Mouse (Mus musculus) kidney, adult 8-10 months (tissue): ENCODE measurements around the gene Ehbp1l1.

Experiments
- DNase-seq, 2 experiments: peaks; one replicate each; pipeline ENCODE4 v3.0.0; 2022

The Ehbp1l1 gene

DNA sequence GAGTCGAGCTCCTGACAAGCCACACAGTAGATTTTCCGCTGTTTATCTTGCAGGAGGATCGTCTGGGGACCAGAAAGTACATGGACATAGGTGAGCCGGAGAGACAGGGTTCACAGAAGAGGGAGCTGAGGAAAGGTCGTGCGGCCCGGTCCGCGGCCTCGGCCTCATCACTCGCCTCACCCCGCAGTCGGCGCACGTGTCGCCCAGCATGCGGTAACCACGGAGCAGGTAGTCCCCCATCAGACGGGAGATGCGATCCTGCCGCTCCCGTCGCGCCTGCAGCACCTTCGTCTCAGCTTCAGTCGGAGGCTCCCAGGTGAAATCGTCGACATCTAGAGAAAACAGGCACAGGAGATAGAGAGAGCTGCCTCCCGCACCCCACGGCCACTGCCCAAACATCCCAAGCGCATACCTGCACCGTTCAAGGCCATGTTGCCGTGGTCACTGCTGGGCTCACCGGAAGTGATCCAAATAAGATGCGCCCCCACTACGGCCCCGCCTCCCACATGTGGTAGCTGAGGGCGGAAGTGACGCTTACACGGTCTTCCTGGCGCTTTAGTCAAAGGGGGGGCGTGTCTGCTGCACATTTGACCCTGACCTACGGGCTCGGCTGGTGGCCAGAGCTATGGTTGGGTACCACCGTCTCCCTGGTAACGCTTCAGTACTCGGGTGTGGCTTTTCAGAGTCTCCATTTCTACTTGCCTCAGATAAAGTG, 5.3 kb upstream of the Ehbp1l1 start:
- DNase-seq, result peak; percentile 93 to 96

DNA sequence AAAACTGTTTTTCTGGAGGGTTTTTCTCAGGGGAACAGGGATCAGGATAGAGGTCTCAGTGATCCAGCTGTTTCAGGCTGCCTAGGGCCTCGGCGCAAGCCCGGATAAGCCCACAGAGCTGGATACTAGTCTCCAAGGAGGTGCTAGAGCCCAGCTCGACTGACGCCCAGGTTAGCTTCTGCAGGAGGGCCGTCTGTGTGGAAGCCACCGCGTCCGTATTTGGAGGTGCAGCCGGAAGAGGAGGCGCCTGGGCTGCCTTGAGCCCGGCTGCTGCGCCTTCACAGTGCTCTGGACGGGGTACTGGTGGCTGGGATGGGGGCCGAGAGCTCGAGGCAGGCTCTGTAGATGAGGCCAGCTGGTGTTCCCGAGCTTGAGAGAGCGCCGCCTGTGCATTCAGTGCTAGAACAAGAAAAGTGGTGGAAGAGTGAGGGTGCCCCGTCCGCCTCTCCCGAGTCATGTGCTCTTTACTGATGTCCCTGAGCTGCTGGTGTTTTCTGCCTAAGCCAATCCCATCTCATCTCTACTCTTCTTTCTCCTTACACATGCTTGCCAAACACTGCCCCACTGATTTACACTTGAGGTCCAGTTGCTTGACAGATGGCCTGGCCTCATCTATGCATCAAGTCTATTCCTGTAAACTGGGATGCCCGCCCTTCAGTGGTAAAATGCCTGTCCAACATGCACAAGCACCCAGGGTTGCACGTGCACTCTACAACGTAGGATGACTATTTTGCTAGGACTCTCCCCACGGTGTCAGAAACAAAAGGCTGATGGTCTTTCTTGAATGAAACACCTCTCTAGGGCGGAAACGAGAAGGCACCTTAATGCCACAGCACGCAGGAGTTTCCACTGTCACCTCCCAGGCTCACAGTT, 4.4 kb upstream of the Ehbp1l1 start:
- DNase-seq, result no peak

DNA sequence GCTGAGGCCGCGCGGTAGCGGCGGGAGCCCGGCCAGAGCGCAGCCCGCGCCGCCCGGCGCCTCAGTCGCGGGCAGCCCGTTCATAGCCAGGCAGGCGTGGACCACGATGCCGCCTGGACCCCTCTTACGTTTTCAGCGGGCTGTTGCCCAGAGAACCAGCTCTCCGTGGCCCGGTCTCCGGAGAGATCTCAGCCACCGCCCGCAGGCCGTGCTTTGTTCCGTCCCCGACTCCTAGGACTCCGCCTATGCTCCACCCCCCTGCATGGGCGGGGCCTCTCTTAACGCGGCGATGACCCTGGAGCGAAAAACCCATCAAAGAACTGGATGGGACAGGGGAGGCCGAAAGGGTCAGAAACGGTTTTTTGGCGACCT, 3.3 kb upstream of the Ehbp1l1 start, which contains the start of gene Fam89b:
Gene Fam89b (minus strand): TSS at position 210 of the 372 bp plus-strand sequence.
- peak; percentile 84 to 91 for DNase-seq

DNA sequence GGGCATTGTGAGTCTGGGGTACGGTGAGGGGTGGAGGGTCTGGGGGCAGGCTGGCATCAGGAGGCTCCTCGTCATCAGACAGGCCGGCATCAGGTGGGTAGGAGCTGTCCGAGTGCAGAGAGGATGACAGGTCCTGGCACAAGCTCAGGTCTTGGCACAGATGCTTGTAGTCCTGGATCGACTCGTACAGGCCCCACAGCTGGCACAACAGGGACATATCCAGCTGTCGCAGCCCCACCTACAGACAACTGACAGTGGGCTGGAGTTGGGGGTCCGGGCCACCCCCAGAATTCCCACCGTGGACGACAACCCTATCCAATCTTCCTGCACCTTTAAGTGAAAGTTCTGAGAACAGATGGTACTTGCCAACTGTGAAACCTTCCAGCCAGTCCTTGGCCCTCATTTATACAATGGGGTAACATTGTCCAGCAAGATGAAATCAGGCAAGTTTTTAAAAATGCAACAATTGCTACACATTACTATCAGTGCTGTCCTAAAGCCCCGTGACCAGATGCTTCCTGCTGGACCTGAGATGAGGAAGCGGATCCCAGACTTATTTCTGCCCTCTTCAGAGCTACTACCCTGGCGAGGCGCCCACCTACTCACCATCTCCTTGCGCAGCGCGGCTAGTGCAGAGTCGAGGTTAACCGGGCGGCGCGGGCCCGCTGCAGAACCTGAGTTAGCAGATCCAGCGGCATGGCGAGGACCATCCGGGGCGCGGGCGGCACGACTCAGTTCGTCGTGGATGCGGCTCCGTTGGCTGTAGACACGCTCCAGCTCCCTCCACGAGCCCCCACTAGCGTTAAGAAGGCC, 2.7 kb upstream of the Ehbp1l1 start:
- DNase-seq, result peak in 1 of 2 experiments; percentile 52

DNA sequence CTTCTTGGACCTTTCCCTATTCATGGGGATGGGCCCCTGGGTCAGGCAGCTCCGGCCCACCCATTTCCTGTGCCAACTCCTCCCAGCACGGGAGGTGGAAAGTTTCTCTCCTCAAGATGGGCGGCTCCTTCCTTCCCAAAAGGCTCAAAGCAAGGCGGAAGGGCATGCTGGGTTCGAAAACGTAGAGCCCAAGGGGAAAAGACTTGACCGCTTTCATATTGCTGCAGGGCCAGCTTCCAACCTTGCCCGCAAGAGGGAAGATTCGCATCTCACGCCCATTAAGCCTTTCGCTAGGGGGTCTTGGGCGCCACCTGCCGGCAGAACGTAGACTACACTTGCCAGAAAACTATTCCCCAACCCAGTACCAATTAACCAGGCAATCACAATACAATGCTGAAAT, 1.6 kb upstream of the Ehbp1l1 start:
- DNase-seq, result peak; percentile 71 to 90

DNA sequence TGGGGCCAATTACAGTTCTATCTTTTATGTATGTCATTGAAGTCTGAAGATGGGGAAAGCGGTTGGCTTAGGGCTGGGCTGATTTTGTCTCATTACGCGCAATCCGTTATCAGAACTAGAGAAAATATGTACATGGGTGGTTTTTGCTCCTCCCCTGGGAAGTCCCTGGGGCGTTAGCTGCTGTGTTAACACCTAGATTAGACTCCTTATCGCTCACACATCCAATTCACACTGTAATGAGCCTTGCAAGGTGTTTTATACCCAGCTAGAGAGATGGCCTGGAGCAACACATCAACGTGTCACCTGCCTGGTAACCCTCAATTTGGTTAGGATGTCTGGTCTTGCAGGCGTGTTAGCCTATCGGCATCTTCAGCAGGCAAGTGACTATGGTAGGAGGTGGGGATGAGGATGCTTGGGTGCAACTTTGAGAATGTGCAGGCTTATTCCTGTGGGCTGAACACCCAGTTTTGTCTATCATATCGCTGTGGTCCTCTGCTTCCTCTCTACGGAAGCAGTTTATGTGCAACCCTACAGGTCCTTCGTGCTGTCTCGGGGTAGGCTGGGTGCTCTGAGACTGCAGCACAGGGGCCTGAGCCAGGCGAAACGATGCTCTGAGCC, 953 bp upstream of the Ehbp1l1 start:
- DNase-seq, result no peak

DNA sequence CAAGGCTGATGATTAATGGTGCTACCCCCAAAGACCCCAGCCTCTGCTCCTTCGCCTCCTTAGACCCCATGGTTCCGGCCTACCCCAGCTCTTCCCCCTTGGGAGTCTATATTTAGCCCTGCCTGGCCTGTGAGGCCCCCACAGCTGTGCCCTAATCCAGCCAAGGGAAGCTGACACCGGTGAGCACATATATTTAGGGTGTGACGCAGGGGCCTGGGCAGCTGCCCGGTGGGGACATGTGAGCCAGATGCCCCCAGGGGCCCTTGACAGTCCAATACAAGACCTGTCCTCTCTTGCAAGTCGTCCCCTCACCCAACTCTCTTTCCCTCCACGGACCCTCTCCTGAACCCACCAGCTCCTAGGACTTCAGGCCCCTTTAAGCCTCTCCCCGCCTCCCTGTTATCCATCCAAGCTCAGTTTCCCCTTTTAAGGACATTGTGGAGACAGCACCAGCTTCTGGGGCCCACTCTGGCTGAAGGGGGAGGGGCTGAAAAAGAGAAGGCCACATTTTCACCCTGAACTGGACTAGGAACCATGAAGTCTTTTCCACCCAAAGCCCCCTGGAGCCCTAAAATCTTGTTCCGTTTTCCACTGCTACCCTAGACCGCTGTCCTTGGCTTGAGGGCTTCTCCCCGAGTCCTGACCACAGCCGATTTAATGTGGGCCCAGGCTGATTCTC, 949 bp downstream of the Ehbp1l1 start:
- peak in 1 of 2 experiments; percentile 35 for DNase-seq

DNA sequence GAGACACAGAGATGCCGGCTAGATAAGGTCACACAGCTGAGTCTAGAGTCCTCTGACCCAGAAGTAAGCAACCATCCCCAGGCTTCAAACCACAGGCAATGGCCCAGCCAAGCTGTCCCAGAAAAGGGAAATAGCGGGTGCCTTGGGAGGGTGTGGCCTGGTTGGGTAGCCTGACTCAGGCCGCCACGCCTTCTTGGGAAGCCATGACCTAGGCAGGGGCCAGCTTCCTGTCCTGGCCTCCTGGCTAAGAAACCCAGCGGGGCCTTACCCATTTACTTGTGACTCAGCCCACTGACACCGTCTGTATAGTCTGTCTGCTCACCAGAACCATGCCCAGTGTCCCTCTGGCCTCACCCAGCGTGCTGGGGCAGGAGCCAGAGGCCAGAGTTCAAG, 1.6 kb downstream of the Ehbp1l1 start:
- DNase-seq, result peak; percentile 69 to 77

DNA sequence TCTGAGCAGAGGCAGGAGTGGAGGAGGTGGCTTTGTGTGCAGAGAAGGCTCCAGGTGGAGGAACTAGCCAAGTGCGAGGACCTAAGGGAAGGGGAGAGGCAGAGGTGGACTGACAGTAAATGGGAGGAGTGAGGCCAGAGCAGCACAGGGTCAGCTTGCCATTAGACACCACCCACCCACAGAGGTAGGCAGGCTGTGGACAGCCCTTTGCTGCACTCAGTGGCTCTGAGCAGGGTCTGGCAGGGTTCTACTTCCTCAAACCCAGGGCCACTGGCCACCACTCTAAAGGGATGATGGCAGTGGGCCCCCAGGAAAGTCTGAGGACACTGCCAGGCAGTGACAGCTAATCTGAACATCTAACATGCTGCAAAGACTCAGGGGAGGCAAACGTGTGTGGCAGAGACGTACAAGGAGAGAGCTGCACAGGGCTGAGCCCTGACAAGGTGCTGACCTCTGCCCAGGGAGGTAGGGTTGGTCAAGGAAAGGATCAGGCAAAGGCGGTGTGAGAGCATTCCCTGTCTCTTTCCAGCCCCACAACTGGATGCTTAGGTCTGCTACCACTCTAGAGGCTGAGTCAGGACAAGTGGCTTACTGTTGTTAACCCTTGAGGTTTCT, 2.1 kb downstream of the Ehbp1l1 start:
- no peak for DNase-seq

DNA sequence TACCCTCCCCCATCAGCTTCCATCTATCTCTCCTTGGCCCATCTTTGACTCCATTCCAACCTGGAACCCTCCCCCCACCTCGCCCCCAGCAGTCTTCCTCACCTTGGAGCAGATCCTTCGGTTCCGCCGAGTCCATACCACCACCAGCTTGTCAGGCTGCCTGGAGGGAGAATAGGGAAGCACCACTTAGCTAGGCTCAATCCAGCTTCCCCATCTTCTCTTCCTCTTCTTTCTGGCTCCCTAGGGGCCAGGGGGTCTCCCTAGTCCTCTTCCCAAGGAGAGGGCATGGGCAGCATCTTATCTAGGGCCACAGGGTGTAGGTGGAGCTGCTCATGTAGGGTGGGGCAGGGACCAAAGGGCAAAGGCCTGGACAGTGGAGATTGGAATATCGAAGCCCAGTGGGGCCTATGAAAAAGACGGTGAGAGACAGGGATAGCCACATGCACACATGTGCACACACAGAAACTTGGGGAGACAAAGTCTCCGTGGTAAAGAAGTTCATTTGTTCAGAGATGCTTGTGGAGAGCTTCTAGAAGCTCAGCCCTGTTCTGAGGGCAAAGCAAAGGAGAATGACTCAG, 3.2 kb downstream of the Ehbp1l1 start:
- no peak for DNase-seq

DNA sequence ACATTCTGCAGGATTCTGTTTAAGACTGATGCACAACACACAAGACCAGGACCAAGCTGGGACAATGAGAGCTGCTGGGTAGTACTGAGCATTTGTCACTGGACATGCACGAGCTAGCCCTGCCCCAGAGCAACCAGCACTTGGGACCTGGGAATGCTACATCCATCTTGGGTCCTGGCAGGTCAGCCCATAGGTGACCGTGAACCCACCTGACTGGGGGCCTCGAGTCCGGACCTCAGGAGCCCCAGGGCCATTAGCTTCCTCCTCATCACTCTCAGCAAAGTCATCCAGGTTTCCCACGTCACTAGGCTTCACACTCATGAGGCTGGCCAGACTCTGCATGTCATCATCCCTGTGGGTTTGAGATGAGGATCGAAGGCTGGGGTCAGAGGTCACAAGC, 4.9 kb downstream of the Ehbp1l1 start:
- DNase-seq, result no peak

DNA sequence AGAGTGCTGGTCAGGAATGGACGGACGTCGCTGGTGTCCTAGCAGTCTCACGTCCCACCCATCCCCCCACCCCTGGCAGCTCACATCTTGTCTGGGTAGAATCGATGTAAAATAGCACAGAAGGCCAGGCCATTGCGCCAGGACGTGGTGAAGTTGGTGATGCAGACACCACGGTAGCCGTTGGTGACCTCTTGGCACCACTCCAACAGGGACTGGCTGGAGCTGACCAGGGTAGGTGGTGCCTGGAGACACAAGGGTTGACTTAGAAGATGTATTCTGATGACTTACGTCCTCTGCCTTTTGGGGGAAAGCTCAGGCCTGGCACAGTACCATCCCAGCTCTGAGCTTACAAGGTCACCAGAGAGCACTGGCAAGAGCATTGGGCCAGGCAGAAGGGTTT, 9.2 kb downstream of the Ehbp1l1 start:
- no peak for DNase-seq

DNA sequence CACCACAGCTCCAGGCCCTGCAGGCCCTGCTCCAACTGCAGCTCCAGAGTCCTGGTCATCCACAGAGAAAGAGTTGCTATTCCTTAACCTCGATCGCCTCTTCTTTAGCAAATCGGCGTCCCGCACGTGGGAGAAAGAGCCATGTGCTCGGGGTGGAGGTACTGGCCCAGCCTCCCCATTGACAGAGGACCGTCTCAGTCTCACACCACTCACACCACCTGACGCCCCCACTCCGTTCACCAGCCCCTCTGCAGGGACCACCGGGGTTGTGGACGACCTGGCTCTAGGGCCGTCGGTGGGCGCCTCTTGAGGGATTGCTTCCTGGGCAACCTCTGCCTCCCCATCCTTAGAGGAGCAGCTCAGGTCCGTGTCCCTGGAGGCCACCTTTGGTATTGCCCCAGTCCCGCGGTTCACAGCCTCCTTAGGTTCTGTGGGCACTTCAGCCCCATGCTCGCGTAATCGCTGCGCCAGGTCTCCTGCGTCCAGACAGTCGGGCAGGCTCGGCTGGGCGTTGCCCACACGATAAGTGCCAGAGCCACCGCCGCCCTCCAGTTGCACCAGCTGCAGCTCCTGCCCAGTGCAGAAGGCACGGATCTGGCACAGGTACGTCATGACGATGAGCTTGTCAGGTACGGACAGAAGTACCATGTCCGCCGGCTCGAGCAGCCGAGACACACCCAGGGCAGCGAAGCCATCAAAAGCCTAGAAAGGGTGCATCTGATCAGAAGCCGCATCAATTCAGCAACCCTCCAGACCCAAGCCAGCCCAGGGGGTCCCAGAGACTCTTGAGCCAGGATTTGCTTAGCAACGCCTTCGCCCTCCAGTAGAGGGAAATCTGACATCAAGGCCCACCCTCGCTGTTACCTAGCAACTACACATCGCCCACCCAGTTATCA, 10.1 kb downstream of the Ehbp1l1 start:
- peak in 1 of 2 experiments; percentile 39 for DNase-seq

DNA sequence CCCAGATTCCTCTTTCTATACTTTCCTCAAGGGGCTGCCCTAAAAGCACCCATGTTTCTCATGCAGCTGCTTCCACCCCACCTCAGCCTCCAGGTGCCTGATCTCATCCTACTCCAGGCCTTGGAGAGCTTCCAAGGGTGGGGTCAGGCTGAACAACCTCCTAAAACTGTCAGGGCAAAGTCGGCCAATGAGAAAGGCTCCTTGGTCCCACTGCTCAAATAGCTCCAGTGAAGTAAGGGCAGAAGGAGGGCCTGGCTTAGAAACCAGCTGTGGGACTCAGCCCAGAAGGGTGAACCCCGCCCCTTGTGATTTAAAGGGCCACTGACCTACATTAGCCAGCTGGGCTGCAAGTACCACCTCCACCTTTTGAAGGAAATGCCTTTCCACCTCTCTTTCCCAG, 12.4 kb downstream of the Ehbp1l1 start:
- peak; percentile 66 to 80 for DNase-seq

DNA sequence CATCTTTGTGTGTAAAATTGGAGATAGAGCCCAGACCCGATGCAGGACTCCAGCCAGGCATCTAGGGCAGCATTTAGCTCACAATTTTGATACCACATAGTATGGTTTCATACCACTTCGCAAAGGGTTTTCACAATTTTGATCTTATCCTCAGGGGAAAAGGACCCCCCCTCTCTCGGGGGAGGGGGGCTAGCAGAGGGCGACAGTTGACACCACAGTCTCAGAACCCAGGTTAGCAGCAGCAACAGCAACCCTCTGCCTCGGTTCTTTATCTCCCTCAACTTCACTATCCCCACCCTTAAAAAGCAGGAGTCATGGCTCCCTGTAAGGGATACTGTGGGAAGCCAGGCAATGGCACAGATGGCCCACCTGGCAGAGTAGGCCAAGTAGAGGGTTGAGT, 12.9 kb downstream of the Ehbp1l1 start:
- DNase-seq, result no peak

DNA sequence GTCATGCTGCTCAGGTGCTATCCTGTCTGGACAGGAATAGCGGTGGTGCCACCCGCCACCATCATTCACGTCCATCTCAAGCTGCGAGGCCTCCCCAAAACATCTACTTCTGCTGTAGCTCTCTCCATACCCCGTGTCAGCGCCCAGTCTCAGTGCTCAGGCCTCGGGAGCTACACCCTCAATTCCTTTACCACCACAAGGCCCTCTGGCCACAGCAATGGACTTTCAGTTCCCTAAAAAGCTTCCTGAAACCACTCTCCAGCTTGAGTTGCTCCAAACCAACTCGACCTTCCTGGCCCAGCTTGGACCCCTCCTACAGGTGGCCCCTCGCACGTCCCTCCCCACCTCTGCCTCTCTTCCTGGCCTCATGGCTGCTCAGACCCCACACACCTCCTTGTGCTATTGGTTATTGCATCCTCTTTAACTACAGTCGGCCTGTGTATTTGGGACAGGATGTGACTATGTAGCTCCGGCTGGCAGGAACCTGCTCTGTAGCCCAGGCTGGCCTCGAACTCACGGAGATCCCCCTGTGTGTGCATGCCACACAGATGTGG, 14.1 kb downstream of the Ehbp1l1 start:
- DNase-seq, result no peak

DNA sequence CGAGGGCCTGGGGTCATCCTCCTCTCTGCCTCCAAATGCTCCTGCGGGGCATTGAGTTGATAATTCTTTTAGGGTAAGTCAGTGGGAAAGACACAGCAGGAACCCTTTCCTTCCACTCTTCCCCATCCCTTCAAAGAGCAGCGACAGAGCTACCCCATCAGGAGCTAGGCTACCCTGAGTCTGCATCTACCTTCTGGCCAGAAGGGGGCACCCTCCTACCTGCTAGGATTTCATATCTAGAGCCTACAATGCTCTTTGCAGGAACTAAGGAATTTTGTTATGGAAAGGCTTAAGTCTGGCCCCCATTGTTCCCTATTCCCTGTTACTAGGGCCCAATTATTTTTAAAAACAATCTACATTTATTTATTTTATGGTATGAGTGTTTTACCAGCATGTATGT, 14.9 kb downstream of the Ehbp1l1 start:
- peak; percentile 72 to 88 for DNase-seq

DNA sequence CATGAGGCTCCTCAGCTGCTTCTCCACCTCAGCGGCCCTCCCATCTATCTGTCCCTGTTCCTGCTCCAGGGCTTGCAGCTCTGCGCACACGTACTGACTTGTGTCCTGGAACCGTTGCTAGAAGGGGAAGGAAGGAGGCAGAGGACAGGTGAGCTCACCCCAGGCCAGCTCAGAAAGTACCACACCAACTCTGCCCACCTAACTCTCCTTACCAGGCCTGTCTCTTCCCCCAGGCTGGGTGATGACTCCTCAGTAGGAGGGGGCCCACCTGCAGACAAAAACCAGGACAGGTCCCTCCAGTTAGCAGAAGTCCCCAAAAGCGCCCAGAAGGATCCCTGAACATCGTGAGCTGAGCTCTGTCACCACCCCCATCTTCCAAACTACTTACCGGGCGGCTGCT, 15.5 kb downstream of the Ehbp1l1 start:
- no peak for DNase-seq

DNA sequence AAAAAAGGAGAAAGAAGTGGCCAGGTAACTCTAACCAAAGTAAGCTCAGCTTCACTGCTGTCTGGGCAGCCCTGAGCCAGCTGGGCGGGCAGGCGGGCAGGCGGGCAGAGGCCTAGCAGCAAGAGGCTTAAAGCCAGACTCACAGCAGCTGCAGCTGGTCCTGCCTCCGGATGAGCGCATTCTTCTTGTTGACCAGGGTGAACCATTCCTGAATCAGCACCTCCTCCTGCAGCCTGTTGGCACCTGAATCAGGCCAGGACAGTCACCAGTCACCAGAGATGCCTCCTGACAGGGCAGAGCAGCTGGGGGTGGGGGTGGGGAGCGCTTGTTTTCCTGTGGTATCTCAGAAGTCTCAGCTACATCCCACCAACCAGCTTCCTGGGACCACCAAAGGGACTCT, 16.0 kb downstream of the Ehbp1l1 start:
- no peak for DNase-seq
